Mouse (Mus musculus) c-Kit-positive CD71-positive TER-119-negative erythroid progenitor cells, embryonic 14.5 days (primary cell): Measurements from ENCODE around the gene Ikbke.

Source experiments
- DNase-seq: peaks from one replicate; pipeline ENCODE4 v3.0.0-alpha.2; 2013; ENCODE audit warnings: low read depth

Gene Ikbke

DNA sequence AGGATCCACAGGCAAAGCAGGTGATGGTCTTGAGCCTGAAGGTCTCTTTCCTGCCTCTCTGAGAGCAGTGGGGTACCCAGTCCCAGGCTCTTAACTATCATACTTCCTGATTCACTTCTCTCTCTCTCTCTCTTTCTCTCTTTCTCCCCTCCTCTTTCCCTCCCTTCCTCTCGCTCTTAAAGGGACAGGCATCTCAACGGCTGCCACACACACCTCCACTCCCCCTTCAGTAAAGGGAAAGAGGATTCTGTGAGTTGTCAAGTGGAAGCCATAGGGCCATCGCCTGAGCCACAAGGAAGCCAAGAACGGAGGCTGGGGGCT lies at the start of gene Ikbke:
Gene Ikbke (minus strand): TSS at position 151 of the 321 bp plus-strand sequence.
- DNase-seq: no peak

GRCm38 (mm10) chr1:131329093-131329492 lies 49.7 kb upstream of the Ikbke start:
- peak; percentile 10 for DNase-seq

DNA sequence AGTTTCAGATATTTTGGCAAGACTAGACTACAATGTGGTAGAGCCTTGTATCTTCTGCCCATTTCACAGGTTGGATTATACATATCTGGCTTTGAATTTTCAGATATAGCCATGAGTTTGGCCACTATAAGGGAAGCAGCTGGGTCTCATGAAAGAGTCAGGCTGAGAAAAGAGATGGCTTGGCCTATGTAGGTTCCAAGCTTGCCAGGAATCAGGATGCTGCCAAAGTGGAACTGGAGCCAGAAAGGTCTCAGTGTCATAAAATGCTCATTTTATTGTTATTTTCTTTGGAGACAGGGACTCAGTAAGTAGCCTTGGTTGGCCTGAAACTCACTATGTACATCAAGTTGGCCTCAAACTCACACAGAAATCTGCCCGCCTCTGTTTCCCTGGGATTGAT lies 47.8 kb upstream of the Ikbke start:
- DNase-seq: no peak

DNA sequence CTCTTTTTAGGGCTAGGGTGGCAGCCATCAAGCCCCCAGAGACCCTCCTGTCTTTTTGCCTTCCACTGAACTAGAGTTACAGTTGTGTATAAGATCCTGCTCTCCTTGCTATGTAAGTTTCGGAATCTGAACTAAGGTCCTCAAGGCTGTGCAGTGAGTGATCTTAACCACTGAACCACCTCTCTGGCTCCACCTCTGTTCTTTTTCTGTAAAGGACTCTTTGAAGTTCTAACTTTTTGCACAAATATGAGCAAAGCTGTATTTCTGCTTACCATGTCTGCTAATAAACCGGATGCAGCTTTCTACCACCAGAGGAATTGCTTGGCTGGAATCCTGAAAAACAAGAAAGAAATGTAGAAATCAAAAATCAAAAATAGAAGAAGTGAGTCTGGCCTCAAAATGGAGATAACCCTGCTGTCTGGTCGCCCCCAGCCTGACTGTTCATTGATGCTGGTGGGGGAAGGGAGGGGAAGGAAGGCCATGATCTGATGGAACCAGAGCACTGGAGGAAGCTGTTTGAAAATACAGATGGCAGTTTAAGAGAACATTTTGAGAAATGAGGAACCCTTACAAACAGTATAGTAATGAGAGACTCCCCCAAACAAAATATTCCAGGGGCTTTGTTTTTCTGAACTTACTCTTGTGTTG lies 45.5 kb upstream of the Ikbke start:
- DNase-seq: no peak

GRCm38 (mm10) chr1:131319598-131320330 lies 40.4 kb upstream of the Ikbke start:
- DNase-seq: no peak

DNA sequence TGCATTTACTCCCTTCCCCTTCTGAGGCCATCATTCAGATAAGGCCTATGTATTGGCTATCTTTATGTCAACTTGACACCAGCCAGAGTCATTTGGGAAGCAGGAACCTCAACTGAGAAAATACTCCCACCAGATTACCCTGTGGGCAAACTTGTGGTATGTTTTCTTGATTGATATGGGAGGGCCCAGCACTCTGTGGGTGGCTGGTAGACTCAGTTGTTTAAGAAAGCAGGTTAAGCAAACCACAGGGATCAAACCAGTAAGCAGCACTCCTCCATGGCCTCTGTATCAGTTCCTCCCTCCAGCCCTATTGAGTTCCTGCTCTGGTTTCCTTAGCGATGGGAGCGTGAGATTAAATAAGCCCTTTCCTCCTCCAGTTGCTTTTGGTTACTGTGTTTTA lies 39.0 kb upstream of the Ikbke start:
- DNase-seq: no peak

DNA sequence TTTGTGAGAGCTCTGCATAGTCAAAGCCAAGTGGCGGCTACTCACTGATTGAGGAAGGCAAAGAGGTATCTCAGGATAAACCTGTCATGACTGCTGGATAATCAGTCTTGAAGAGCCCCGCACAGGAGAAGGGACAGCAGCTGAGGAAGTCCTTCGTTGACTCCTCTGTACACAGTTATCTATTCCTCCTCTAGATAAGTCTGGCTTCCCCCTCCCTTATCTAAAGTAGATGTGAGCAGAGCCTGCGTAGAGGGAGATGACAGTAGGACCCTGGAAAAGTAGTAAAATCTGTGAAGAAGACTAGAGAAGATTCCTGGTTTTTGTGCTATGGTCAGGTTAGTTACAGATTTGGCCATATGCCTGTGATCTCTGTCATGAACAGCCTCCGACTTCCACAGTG lies 38.2 kb upstream of the Ikbke start:
- no peak for DNase-seq

DNA sequence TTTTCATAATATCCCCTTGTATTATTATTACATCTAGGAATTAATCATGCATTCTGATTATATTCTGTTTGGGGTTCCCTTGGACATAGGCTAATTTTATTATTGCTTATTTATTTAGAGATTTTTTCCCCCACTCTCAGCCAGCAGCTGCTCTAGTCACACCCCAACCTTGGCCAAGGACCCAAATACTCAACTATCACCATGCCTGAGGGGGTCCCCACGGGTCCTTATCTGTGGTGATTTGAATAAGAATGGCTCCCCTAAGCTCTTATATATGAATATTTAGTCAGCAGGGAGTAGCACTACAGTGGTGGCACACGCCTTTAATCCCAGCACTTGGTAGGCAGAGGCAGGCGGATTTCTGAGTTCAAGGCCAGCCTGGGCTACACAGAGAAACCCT lies 31.9 kb upstream of the Ikbke start:
- DNase-seq: no peak

GRCm38 (mm10) chr1:131310237-131310818 lies 30.9 kb upstream of the Ikbke start:
- DNase-seq: no peak

GRCm38 (mm10) chr1:131300750-131301149 lies 21.3 kb upstream of the Ikbke start:
- DNase-seq: no peak

DNA sequence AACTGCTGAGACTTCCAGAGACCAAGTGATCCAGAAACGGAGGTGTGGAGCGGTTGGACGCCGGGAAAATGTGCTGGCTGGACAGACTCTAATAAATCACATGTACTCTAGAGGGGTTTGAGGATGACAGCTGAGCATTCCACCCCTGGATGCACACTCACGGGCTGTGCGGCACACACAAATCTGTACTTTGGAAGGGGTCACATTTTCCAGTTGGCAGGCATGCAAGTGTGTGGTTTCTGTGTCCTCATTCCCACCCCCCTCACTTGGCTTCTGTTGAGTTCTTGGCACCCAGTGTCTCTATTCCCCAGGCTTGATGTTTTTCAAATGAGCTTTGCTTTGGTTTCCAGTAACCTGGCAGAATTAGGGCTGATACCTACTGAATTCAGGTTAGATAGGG lies 20.4 kb upstream of the Ikbke start:
- no peak for DNase-seq

GRCm38 (mm10) chr1:131299240-131299639 lies 19.8 kb upstream of the Ikbke start:
- no peak for DNase-seq

- DNase-seq: no peak
These were observed 18.8 kb upstream of the Ikbke start for GRCm38 (mm10) chr1:131298171-131298570.

GRCm38 (mm10) chr1:131296726-131297125 lies 17.3 kb upstream of the Ikbke start:
- no peak for DNase-seq

- DNase-seq: no peak
These were observed 15.8 kb upstream of the Ikbke start for GRCm38 (mm10) chr1:131295200-131295599.

GRCm38 (mm10) chr1:131293922-131294250 lies 14.5 kb upstream of the Ikbke start:
- no peak for DNase-seq

- no peak for DNase-seq
These were observed 14.0 kb upstream of the Ikbke start for GRCm38 (mm10) chr1:131293221-131293921.

- peak; percentile 53 for DNase-seq
These were observed 11.2 kb upstream of the Ikbke start for GRCm38 (mm10) chr1:131290648-131291047.

DNA sequence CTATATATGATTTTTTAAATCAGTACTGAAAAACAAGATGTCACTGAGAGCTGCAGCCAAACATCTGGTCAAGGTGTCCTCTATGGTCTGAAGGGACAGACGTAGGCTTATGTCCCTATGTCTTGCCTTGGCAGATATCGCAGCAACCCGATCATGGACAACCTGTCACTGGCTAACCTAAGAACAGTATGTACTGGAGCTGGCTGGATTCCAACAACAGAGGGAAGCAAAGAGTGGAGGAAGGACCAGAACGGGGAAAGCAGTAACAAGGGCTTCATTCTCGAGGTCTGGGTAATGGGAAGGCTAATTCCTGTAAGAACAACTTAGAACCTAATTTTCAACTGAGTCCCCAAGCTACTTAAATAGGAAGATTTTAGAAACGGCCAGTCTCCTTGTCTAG lies 9.5 kb upstream of the Ikbke start:
- DNase-seq: no peak

- no peak for DNase-seq
These were observed 7.9 kb upstream of the Ikbke start for GRCm38 (mm10) chr1:131287267-131287666.

DNA sequence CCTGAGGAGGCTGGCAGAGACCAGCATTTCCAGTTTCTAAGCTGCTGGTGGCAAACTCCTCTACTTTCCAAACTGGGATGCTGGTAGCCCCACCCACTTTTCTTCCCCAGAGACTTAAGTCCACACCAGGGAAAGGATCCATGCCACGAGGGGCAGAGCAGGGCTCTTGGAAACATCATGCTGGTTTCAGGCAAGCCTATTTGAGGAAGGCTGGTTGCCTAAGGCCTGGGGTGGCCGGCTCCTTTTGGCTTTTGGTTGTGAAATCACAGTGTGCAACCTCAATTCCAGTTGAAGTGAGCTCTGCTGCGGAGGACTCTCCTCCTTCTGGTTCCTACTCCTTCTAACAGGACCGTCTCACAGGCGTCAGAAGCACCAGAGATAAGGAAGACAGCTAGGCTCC lies 7.4 kb upstream of the Ikbke start:
- no peak for DNase-seq

DNA sequence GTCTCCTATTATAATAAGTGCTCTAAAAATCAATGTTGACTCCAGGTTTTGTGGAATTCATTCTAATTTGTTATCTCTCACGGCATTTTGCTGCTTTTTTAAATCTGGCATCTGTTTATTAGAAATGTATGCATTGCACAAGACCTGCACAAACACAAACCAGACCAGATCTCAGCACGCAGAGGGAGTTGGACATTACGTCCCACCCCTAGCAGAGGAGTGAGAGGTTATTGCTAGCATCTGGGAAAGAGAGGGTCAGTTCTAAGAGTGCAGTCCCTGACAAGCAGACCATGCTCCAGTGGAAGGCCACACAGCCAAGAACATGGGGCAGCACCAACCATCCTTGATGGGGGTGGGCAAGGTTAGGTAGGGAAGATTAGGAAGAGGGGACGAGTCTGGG lies 5.2 kb upstream of the Ikbke start:
- no peak for DNase-seq

- no peak for DNase-seq
These were observed 4.8 kb upstream of the Ikbke start for GRCm38 (mm10) chr1:131284167-131284566.
